Mouse (Mus musculus) ES-E14 (cell line): ENCODE measurements around the gene 4933416C03Rik. TPM values are rescaled to one million over a fixed set of nuclear protein-coding genes. Genes with fewer than 3 reads are reported as not detected.

ENCODE experiments used
- DNase-seq: peaks from one replicate; pipeline ENCODE4 v3.0.0-alpha.2; 2013; ENCODE audit warnings: low read depth, low spot score
- H3K27ac ChIP-seq: 2 replicates; pipeline ENCODE4 v1.5.1; 2012; ENCODE audit warnings: low read depth, mild to moderate bottlenecking, low read length, moderate library complexity, mixed read lengths; ENCODE audit not compliant: poor library complexity, insufficient read depth, severe bottlenecking
- H3K36me3 ChIP-seq: 2 replicates; pipeline ENCODE4 v1.6.1; 2012; ENCODE audit warnings: mild to moderate bottlenecking, low read length, moderate library complexity, mixed read lengths; ENCODE audit not compliant: control insufficient read depth, poor library complexity, insufficient read depth, severe bottlenecking
- H3K4me1 ChIP-seq, 2 experiments: fragments of 150-350 bp in 1 of 2; sonication (generic) in 1 of 2; 2 replicates each; pipeline ENCODE4 v1.6.1; 2012; ENCODE audit warnings: low read length in 2 of 2, mild to moderate bottlenecking in 1 of 2, mixed read lengths in 1 of 2; ENCODE audit not compliant: control insufficient read depth in 2 of 2, insufficient read depth in 2 of 2, poor library complexity in 1 of 2
- H3K4me3 ChIP-seq, 2 experiments: fragments of 150-350 bp in 1 of 2; sonication (generic) in 1 of 2; 2 replicates each; pipeline ENCODE4 v1.5.1; 2012; ENCODE audit warnings: low read length in 2 of 2, low read depth in 1 of 2, mild to moderate bottlenecking in 1 of 2, mixed read lengths in 1 of 2; ENCODE audit not compliant: insufficient read depth in 1 of 2, poor library complexity in 1 of 2, severe bottlenecking in 1 of 2
- H3K9ac ChIP-seq: 2 replicates; pipeline ENCODE4 v1.6.1; 2012; ENCODE audit warnings: low read depth, mild to moderate bottlenecking, low read length, mixed read lengths; ENCODE audit not compliant: poor library complexity, insufficient read depth, severe bottlenecking
- H3K9me3 ChIP-seq: fragments of 150-350 bp; sonication (generic); 2 replicates; pipeline ENCODE4 v1.6.1; 2012; ENCODE audit warnings: low read depth, mild to moderate bottlenecking, low read length; ENCODE audit not compliant: control insufficient read depth, insufficient read depth
- CHD2 ChIP-seq: IDR thresholded peaks from 2 replicates; pipeline ENCODE4 v1.6.1; 2014; ENCODE audit warnings: mild to moderate bottlenecking, low read depth, low read length, inconsistent platforms
- HCFC1 ChIP-seq: IDR thresholded peaks from 2 replicates; pipeline ENCODE4 v1.6.1; 2012; ENCODE audit warnings: low read length, inconsistent platforms, borderline replicate concordance; ENCODE audit not compliant: insufficient read depth
- MAFK ChIP-seq: IDR thresholded peaks from 2 replicates; pipeline ENCODE4 v1.6.1; 2014; ENCODE audit warnings: mild to moderate bottlenecking, low read depth, low read length, inconsistent platforms; ENCODE audit not compliant: insufficient read depth
- ZC3H11A ChIP-seq: IDR thresholded peaks from 2 replicates; pipeline ENCODE4 v1.6.1; 2012; ENCODE audit warnings: low read depth, mild to moderate bottlenecking, inconsistent platforms, low read length, borderline replicate concordance
- ZNF384 ChIP-seq: IDR thresholded peaks from 2 replicates; pipeline ENCODE4 v1.6.1; 2012; ENCODE audit warnings: low read depth, low read length, inconsistent platforms
- in situ Hi-C, 2 experiments: fragments of 600-800 bp; cut with MboI; formaldehyde crosslinking; loops; one replicate each; pipeline ENCODE4 v1.15.1; 2025; ENCODE audit warnings: low sequenced_read_pairs in 2 of 2, inconsistent platforms in 1 of 2; ENCODE audit not compliant: unreplicated experiment in 2 of 2
- total RNA-seq: library from RNA; depleted of rRNA; stranded (reverse); fragments of 300-350 nt; gene quantifications from 2 replicates; pipeline ENCODE4 v1.2.3, GENCODE M21; 2012

Gene 4933416C03Rik
- total RNA-seq, 1 experiment, result 0.13 TPM

DNA sequence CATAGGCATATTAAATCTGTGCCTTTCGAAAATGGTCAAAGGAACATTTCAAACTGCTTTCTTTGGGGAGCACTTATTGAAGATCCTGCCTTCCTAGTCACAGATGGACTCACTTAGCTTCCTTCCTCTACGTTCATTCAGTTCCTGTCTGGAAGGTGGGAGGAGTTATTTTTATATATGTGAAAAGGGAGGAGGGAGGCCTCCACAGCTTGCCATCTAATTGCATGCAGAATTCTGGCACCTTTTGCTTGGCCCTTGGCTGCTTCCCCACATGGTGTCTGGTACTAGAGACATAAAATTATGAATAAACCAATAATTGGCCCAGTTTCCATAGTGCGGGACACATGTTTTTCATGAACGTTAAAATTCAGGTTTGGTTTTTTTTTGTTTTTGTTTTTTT lies 5.5 kb downstream of the 4933416C03Rik start:
- TF ChIP-seq MAFK, result no peak
- TF ChIP-seq ZC3H11A, result no peak
- TF ChIP-seq ZNF384, result no peak
- TF ChIP-seq HCFC1, result no peak
- TF ChIP-seq CHD2, result no peak
- Histone ChIP-seq H3K9me3 (no peaks in the 10 kb centered on the region), H3K36me3 (no peaks in the 10 kb centered on the region), H3K9ac (no peak overlapping the region), H3K4me3 (no peak overlapping the region), H3K4me1 (no peaks in the 10 kb centered on the region), H3K27ac (no peak overlapping the region)
- in situ Hi-C loops, result no loop called here
- DNase-seq, result no peak

DNA sequence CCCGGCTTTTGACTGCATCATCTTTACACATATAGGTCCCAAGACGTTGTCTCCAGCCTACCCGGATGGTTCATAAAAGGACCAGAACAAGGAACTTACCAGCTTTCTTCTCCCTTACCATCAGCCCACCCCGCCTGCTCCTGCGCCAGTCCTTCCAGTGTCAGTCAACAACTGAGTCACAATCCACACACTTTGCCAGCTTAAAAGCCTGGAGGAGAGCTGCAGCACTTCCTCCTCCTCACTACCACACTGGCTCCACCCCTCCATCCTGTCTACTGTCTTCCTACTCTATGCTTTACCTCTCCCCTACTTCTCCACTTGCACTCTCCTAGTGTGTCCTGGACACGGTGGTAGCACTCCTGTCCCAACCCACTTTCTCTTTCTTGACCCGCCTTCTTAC lies 15.2 kb downstream of the 4933416C03Rik start:
- H3K4me1 ChIP-seq, result no peaks in the 10 kb centered on the region
- no peak overlapping the region for H3K4me3 ChIP-seq
- no peaks in the 10 kb centered on the region for H3K36me3 ChIP-seq
- in situ Hi-C loops, result no loop called here
- no peaks in the 10 kb centered on the region for H3K9me3 ChIP-seq
- no peak for TF ChIP-seq CHD2
- TF ChIP-seq HCFC1, result no peak
- TF ChIP-seq ZC3H11A, result no peak
- TF ChIP-seq ZNF384, result no peak
- TF ChIP-seq MAFK, result no peak
- DNase-seq, result no peak
- no peak overlapping the region for H3K27ac ChIP-seq
- H3K9ac ChIP-seq, result no peak overlapping the region

DNA sequence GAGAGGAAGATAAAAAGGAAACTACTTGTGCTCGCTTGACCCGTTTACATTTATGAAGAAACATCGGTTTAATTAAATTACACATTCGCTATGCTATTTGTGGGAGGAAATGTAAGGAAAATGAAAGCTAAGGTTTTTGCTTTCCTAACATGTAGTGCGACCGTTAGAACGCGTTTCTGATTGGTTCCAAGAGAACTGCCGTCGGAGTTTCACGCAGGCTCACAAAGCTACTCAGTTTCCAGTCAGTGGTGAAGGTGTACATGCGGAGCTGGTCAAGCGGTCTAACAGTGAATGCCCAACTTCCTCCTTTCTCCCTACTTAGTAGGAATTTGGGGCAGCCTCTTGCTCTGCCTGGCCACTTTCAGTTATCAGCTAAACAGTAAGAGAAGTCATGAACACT lies 17.3 kb downstream of the 4933416C03Rik start:
- Histone ChIP-seq H3K4me1 (no peaks in the 10 kb centered on the region), H3K4me3 (no peak overlapping the region), H3K9ac (no peak overlapping the region), H3K9me3 (no peaks in the 10 kb centered on the region), H3K27ac (no peak overlapping the region), H3K36me3 (no peaks in the 10 kb centered on the region)
- no peak for DNase-seq
- TF ChIP-seq ZC3H11A (no peak), HCFC1 (no peak), CHD2 (no peak), MAFK (no peak), ZNF384 (no peak)
- in situ Hi-C loops, result no loop called here

- no peaks in the 10 kb centered on the region for H3K9me3 ChIP-seq
- H3K4me3 ChIP-seq, result no peak overlapping the region
- H3K27ac ChIP-seq, result no peak overlapping the region
- TF ChIP-seq ZC3H11A (no peak), ZNF384 (no peak), CHD2 (no peak)
- H3K4me1 ChIP-seq, result no peaks in the 10 kb centered on the region; a peak in 1 of 4 replicates
- no peak for DNase-seq
- H3K36me3 ChIP-seq, result no peaks in the 10 kb centered on the region
- in situ Hi-C loops, result no loop called here
- H3K9ac ChIP-seq, result no peak overlapping the region
These were observed 29.8 kb downstream of the 4933416C03Rik start for GRCm38 (mm10) chr10:116083965-116084364.

- Histone ChIP-seq H3K9me3 (no peaks in the 10 kb centered on the region), H3K36me3 (no peaks in the 10 kb centered on the region), H3K9ac (no peak overlapping the region), H3K27ac (no peak overlapping the region), H3K4me3 (no peak overlapping the region), H3K4me1 (no peaks in the 10 kb centered on the region; a peak in 1 of 4 replicates)
- in situ Hi-C loops, result no loop called here
- DNase-seq, result no peak
- TF ChIP-seq HCFC1 (no peak), CHD2 (no peak), ZC3H11A (no peak), ZNF384 (no peak), MAFK (no peak)
These were observed 32.9 kb downstream of the 4933416C03Rik start for GRCm38 (mm10) chr10:116080841-116081240.
